Mouse (Mus musculus) fibroblast of lung, adult 2 months (primary cell): ENCODE results near the gene Zfr2.
A peak's percentile ranks its signal among the peaks of the same experiment; 100 is the strongest.

ENCODE experiments used
- DNase-seq: peaks from one replicate; pipeline ENCODE4 v3.0.0-alpha.2; 2011; ENCODE audit warnings: low read depth

Zfr2 gene

GRCm38 (mm10) chr10:81232580-81233225 is at the start of gene Zfr2:
Zfr2 (plus strand) TSS chr10:81233155.
- DNase-seq: peak; percentile 73

GRCm38 (mm10) chr10:81183805-81184204 is 49.1 kb upstream of the Zfr2 start, which contains the start of gene 4930442H23Rik:
4930442H23Rik (minus strand) TSS chr10:81183849.
- DNase-seq: no peak

- no peak for DNase-seq
These were observed 48.2 kb upstream of the Zfr2 start for GRCm38 (mm10) chr10:81184765-81185164.

GRCm38 (mm10) chr10:81187161-81187560 is 45.8 kb upstream of the Zfr2 start:
- no peak for DNase-seq

- DNase-seq: no peak
These were observed 43.1 kb upstream of the Zfr2 start for GRCm38 (mm10) chr10:81189821-81190220.

GRCm38 (mm10) chr10:81190236-81190911 is 42.6 kb upstream of the Zfr2 start:
- DNase-seq: no peak

GRCm38 (mm10) chr10:81190912-81191321 is 42.0 kb upstream of the Zfr2 start:
- no peak for DNase-seq

- DNase-seq: no peak
These were observed 41.5 kb upstream of the Zfr2 start for GRCm38 (mm10) chr10:81191342-81191982.

- no peak for DNase-seq
These were observed 40.5 kb upstream of the Zfr2 start for GRCm38 (mm10) chr10:81192270-81192967.

- DNase-seq: no peak
These were observed 39.9 kb upstream of the Zfr2 start for GRCm38 (mm10) chr10:81192968-81193501.

- no peak for DNase-seq
These were observed 38.8 kb upstream of the Zfr2 start for GRCm38 (mm10) chr10:81193991-81194774.

- no peak for DNase-seq
These were observed 37.7 kb upstream of the Zfr2 start for GRCm38 (mm10) chr10:81195300-81195699.

GRCm38 (mm10) chr10:81196470-81197065 is 36.4 kb upstream of the Zfr2 start:
- DNase-seq: no peak

GRCm38 (mm10) chr10:81197305-81197704 is 35.6 kb upstream of the Zfr2 start:
- no peak for DNase-seq

GRCm38 (mm10) chr10:81198230-81198629 is 34.7 kb upstream of the Zfr2 start:
- DNase-seq: no peak

GRCm38 (mm10) chr10:81198990-81199389 is 34.0 kb upstream of the Zfr2 start:
- DNase-seq: no peak

- DNase-seq: no peak
These were observed 32.8 kb upstream of the Zfr2 start for GRCm38 (mm10) chr10:81200141-81200540.

- no peak for DNase-seq
These were observed 32.2 kb upstream of the Zfr2 start for GRCm38 (mm10) chr10:81200605-81201287.

- DNase-seq: no peak
These were observed 30.9 kb upstream of the Zfr2 start, which contains the start of gene Nmrk2 for GRCm38 (mm10) chr10:81201807-81202758. Nmrk2 (minus strand) TSS chr10:81202051.
